Mouse (Mus musculus) spleen, adult 2 months (tissue): ENCODE measurements around the gene Ndufaf1. TPM values are rescaled to one million over a fixed set of nuclear protein-coding genes. Genes with fewer than 3 reads are reported as not detected.

Experiments used
- DNase-seq, 2 experiments: peaks; one replicate each; pipeline versions ENCODE4 v3.0.0 to v3.0.0-alpha.2; 2012 to 2021; ENCODE audit warnings: low spot score in 2 of 2, low read depth in 1 of 2
- H3K27ac ChIP-seq: fragments of 200-500 bp; 2 replicates; pipeline ENCODE4 v1.5.1; 2012; ENCODE audit warnings: low read length, inconsistent platforms; ENCODE audit not compliant: insufficient read depth
- H3K27me3 ChIP-seq: fragments of 200-500 bp; 2 replicates; pipeline ENCODE4 v1.6.1; 2012; ENCODE audit warnings: mild to moderate bottlenecking, moderate library complexity, low read length, inconsistent platforms; ENCODE audit not compliant: control insufficient read depth, insufficient read depth
- H3K36me3 ChIP-seq: fragments of 200-500 bp; 2 replicates; pipeline ENCODE4 v1.6.1; 2012; ENCODE audit warnings: mild to moderate bottlenecking, low read length, inconsistent platforms; ENCODE audit not compliant: control insufficient read depth, insufficient read depth
- H3K4me1 ChIP-seq: fragments of 200-500 bp; 2 replicates; pipeline ENCODE4 v1.6.1; 2011; ENCODE audit warnings: inconsistent platforms; ENCODE audit not compliant: control insufficient read depth, insufficient read depth, insufficient read length
- H3K4me3 ChIP-seq: fragments of 200-500 bp; 2 replicates; pipeline ENCODE4 v1.5.1; 2011; ENCODE audit warnings: mild to moderate bottlenecking, inconsistent platforms; ENCODE audit not compliant: insufficient read depth, insufficient read length; ENCODE audit errors: extremely low read depth
- CTCF ChIP-seq: fragments of 200-500 bp; IDR thresholded peaks from 2 replicates; pipeline ENCODE4 v1.5.1; 2011; ENCODE audit warnings: mild to moderate bottlenecking, inconsistent platforms; ENCODE audit not compliant: insufficient read depth, insufficient read length, insufficient replicate concordance; ENCODE audit errors: extremely low read depth
- POLR2A ChIP-seq: fragments of 200-500 bp; IDR thresholded peaks from 2 replicates; pipeline ENCODE4 v1.6.1; 2011; ENCODE audit warnings: low read depth, low read length, inconsistent platforms
- WGBS: fragments of 180-500 bp; shearing (Covaris S2); methylation state at CpG from one replicate; pipeline ENCODE4 v1.1.7; 2018; 5-methylcytosine and 5-hydroxymethylcytosine counted together
- polyA plus RNA-seq: library from polyadenylated mRNA; depleted of rRNA; stranded (reverse); fragments of >200 nt; gene quantifications from 2 replicates; pipeline ENCODE4 v1.2.3, GENCODE M21; 2012

Gene Ndufaf1
- polyA plus RNA-seq, 1 experiment = 2.1 TPM

DNA sequence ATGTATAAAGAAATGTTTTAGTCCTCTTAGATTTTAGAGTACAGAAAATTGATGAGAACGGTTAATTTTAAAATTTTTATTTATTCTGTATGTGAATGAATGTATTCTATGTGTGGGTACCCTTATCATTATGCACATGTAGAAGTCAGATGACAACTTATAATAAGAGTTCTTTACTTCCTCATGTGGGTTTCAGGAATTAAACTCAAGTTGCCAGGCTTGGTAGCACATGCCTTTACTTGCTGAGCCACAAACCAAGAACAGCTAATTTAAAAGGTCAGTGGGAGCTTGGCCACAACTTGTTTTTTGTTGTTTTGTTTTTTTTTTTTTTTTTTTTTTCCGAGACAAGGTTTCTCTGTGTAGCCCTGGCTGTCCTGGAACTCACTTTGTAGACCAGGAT lies 32.2 kb upstream of the Ndufaf1 start:
- no peak for DNase-seq
- H3K27me3 ChIP-seq = no peaks in the 10 kb centered on the region
- no peak overlapping the region for H3K27ac ChIP-seq
- H3K4me1 ChIP-seq = peaks cover 6% of the 10 kb centered on the region; the same call in 1 of the 2 replicates
- 84% methylated on average over 2 of the region's 2 CpGs for WGBS
- no peaks in the 10 kb centered on the region; the same call in 1 of the 2 replicates for H3K36me3 ChIP-seq
- no peak for TF ChIP-seq CTCF
- TF ChIP-seq POLR2A = no peak
- H3K4me3 ChIP-seq = no peak overlapping the region

DNA sequence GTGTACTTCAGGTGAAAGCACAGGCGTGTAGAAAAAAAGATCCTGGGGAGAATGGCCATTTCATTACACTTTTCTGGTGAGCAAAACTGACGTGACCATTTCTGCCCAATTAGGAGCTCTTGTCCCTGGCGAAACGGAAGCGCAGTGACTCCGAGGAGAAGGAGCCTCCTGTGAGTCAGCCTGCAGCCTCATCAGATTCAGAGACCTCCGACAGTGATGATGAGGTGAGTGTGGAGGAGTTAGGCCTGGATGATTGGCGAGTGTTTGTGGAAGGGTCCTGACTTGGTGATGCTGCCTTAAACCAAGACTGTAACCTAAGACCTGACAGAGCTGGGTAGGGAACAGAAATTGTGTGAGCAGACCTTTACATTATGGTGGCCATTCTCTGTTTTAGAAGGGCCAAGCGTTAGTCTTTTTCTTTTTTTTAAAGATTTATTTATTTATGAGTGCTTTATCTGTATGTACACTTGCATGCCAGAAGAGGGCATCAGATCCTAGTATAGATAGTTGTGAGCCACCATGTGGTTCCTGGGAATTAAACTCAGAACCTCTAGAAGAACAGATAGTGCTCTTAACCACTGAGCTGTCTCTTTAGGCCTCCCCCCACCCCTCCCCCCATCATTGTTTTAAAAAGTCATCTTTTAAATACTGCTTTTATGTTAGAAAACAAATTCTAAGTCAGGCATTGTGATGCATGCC lies 29.5 kb upstream of the Ndufaf1 start:
- H3K4me1 ChIP-seq = no peaks in the 10 kb centered on the region; the same call in 1 of the 2 replicates
- no peaks in the 10 kb centered on the region for H3K27me3 ChIP-seq
- H3K27ac ChIP-seq = no peak overlapping the region
- no peaks in the 10 kb centered on the region; the same call in 1 of the 2 replicates for H3K36me3 ChIP-seq
- WGBS = 90% methylated on average over 9 of the region's 9 CpGs
- TF ChIP-seq POLR2A (no peak), CTCF (no peak)
- no peak for DNase-seq
- H3K4me3 ChIP-seq = no peak overlapping the region

DNA sequence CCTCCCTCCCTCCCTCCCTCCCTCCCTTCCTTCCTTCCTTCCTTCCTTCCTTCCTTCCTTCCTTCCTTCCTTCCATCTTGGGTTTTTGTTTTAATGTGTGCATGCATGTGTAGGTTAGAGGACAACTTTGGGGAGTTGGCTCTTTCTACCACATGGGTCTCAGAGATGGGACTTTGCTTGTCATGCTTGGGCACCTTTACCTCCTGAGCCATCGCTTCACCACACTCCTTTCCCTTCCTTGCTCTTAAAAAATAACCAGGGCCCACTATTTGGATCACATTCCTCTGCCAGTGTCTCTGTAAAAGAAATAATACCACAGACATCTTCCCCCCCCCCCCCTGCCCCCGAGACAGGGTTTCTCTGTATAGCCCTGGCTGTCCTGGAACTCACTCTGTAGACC lies 21.1 kb upstream of the Ndufaf1 start:
- H3K4me3 ChIP-seq = no peak overlapping the region
- H3K27ac ChIP-seq = no peak overlapping the region
- peaks cover 2% of the 10 kb centered on the region; the same call in 1 of the 2 replicates for H3K4me1 ChIP-seq
- 82% methylated on average over 2 of the region's 2 CpGs for WGBS
- no peak for TF ChIP-seq CTCF
- TF ChIP-seq POLR2A = no peak
- no peaks in the 10 kb centered on the region for H3K36me3 ChIP-seq
- no peaks in the 10 kb centered on the region for H3K27me3 ChIP-seq
- no peak for DNase-seq

DNA sequence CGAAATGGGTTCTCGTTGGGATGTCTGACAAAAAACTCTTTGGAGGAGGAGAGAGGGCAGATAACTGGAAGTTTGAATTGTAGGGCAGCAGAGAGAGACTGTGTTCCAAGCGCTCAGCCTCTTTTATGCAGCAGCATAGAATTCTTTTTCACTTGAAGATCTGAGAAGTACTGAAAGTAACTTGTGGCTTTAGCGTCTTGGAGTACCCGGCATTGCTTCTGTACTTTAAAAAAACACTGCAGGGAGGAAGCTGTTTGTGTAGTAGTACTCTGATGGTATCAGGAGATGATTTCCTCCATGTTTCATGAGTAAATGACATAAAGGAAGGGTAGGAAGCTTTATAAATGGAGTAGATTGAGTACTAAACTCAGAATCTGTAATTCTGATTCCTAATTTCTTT lies 13.2 kb upstream of the Ndufaf1 start:
- H3K36me3 ChIP-seq = no peaks in the 10 kb centered on the region
- H3K27ac ChIP-seq = no peak overlapping the region
- DNase-seq = no peak
- H3K27me3 ChIP-seq = no peaks in the 10 kb centered on the region
- H3K4me3 ChIP-seq = peak overlapping the region; percentile 89
- TF ChIP-seq POLR2A (no peak), CTCF (no peak)
- H3K4me1 ChIP-seq = 0 out of 2 replicates have a peak, but pooled peaks cover 1% of the 10 kb centered on the region
- WGBS = 2% methylated on average over 5 of the region's 5 CpGs

DNA sequence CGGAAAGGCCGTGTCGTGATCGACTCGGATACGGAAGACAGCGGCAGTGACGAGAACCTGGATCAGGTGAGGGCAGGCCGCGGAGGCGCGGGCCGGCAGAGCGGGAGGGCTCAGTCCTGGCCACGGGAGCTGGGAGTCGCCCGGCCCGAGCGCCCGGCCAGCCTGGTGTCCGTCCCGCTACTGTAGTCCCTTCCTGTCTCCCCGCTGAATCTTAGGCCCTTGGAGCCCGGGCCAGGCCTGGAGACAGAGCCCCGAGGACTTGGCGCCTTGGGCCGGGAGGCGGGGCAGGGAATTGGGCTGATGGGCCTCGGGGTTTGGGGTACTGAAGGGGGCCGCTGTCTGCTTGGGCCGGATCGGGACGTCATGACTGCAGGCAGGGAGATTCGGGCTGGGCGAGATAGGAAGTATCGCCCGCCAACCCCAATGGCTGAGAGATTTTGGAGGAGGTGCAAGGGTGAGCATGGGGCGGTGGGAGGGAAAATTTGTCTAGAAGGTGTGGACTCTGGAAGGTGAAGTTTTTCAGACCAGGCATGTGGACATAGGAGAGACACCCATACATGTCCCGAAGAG lies 12.7 kb upstream of the Ndufaf1 start:
- no peak for DNase-seq
- TF ChIP-seq CTCF = no peak
- no peak for TF ChIP-seq POLR2A
- Histone ChIP-seq H3K27me3 (no peaks in the 10 kb centered on the region), H3K4me3 (peak overlapping the region; percentile 89), H3K36me3 (no peaks in the 10 kb centered on the region), H3K4me1 (0 out of 2 replicates have a peak, but pooled peaks cover 1% of the 10 kb centered on the region), H3K27ac (peak overlapping the region; percentile 58)
- WGBS = under 1% methylated on average over 39 of the region's 39 CpGs

DNA sequence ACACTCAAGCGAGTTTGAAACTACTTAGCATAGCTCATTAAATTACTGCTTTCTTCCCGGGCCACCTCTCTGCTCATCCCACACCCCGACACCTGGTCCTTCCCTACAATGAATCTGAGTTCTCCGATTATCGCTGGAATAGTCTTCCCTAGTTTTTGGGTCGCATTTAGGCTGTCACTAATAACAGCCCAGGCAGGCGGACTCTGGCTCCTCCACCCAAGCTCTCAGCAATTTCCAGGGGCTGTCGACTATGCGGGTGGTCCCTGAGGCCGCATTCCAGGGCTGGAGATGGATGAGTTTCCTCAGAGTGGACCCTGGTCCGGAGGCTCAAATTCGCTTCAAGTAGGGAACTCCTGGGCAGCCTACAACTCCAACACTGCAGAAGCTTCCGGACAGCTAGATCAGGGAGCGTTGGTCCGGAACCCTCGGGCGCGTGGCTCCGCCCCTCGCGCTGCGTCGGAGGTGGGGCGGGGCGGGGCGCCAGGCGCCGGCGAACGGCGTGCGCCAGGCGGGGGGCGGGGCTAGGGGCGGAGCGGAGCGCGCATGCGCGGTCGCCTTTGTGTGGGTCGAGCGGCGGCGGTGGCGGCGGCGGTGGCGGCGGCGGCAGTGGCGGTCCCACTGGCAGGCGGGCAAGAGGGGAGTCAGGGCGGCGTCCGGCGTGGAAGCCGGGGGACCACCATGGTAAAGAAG lies 12.0 kb upstream of the Ndufaf1 start, which contains the start of gene Rtf1:
Rtf1 (plus strand) TSS at position 544 of the 690 bp plus-strand sequence.
- H3K36me3 ChIP-seq = no peaks in the 10 kb centered on the region
- 0 out of 2 replicates have a peak, but pooled peaks cover 1% of the 10 kb centered on the region for H3K4me1 ChIP-seq
- TF ChIP-seq POLR2A (peak; percentile 83), CTCF (no peak)
- peak within 1 kb of the TSS; percentile 92 for H3K27ac ChIP-seq
- no peaks in the 10 kb centered on the region for H3K27me3 ChIP-seq
- peak; percentile 71 to 95 for DNase-seq
- under 1% methylated on average over 57 of the region's 58 CpGs for WGBS
- peak within 1 kb of the TSS; percentile 89 for H3K4me3 ChIP-seq
